Mouse (Mus musculus): Measurements from ENCODE around the gene 4632433K11Rik.
A peak's percentile ranks its signal among the peaks of the same experiment; 100 is the strongest.
"Not testable (repeated sequence)": the region's sequence is repeated elsewhere in the genome, so short reads cannot be mapped to it uniquely, and the experiment has no call there.

4632433K11Rik gene

DNA sequence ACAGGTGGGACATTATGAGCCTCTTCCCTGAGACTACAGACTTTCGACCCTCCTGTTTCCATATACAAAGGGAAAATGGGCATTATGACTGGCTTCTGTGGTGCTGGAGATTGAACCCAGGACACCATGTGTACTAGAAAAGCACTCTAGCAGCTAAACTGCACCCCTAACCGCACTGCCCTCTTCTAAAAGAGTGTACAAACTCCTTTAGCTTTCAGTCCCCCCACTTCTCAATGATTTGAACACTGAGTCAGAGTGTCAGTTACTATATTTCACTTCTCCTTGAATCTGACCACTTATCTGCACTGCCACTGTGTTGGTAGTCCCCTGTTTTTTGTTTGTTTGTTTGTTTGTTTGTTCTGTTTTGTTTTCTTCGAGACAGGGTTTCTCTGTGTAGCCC lies at the start of gene 4632433K11Rik:
Gene 4632433K11Rik, plus strand, starts transcription at position 301 of the 400 bp plus-strand sequence.
- no peak for DNase-seq (ENCODE audit: low read depth, low spot score)

DNA sequence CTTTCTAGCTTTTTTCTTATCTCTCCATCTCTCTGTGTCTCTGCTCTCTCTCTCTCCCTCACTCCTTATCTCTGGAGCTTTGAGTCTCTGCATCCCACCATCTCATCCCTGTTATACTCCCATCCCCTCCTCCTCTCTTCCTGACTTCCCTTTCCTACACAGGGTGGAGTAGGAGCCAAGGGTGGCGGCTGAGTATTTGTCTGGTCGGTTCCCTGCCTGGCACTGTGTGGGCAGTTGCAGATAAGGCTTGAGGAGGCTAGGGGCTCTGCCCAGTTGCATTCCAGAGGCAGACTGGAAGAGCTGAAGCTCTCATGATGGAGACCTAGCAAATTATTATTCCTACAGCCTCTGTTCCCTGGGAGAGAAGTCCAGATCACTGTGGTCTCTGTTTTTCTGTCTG lies 45.7 kb upstream of the 4632433K11Rik start:
- no peak for DNase-seq (ENCODE audit: low read depth, low spot score)

DNA sequence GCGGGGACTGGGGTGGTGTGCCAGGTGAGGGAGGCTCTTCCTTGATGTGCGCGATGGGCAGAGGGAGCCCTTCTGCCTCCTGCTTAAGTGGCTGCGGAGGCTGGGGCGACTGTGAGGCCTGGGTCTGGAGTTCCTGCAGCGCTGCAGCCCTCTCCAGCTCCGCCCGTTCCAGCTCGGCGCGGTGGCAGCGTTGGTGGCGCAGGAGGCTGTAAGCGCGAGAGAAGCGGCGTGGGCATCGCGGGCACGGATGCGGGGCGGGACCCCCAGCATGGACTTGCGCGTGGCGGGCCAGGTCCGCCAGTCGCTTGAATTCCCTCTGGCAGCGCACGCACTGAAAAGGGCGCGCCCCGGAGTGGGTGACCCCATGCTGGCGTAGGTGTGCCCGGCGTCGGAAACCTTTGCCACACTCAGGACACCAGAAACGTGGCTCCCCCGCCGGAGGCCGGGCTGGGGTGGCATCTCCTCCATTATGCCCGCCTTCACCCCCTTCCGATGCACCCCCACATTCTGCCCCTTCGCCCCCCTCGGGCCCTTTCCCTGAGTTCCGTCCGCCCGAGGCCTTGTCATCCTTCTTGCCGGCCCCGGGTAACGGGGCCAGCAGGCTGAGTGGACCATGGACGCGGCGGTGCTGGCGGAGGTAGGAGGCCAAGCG lies 40.4 kb upstream of the 4632433K11Rik start:
- DNase-seq (ENCODE audit: low read depth, low spot score), result no peak

DNA sequence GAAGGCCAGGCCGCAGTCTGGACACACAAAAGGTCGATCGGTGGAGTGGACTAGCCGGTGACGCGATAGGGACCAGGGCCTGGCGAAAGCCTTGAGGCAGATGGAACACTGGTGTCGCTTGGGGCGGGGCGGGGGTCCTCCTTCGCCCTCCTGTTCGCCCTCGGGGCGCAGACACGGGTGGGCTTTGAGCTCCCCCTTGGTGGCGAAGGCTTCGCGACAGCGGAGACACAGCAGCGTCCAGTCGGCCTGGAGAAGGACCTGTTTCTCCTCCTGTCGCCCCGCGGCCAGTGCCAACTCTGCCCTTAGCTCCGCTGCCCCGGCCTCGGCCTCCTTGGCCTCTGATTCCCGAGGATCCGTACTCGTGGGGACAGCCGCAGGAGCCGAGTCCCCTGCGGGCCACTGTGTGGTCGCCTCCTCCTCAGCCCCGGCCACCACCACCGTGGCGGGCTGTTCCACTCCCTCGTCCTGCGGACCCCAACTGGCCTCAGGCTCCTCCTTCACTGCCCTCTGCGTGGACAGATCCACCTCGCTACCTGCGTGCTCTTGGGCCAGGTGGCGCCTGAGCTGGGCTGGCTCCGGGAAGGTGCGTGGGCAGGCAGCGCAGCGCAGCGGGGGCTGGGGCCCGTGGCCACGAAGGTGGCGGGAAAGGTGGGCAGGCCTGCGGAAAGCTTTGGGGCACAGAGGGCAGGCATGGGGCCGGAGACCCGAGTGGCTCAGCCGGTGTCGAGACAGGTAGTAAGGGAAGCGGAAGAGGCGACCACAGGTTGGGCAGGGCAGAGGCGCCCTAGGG lies 39.7 kb upstream of the 4632433K11Rik start:
- DNase-seq (ENCODE audit: low read depth, low spot score), result no peak

DNA sequence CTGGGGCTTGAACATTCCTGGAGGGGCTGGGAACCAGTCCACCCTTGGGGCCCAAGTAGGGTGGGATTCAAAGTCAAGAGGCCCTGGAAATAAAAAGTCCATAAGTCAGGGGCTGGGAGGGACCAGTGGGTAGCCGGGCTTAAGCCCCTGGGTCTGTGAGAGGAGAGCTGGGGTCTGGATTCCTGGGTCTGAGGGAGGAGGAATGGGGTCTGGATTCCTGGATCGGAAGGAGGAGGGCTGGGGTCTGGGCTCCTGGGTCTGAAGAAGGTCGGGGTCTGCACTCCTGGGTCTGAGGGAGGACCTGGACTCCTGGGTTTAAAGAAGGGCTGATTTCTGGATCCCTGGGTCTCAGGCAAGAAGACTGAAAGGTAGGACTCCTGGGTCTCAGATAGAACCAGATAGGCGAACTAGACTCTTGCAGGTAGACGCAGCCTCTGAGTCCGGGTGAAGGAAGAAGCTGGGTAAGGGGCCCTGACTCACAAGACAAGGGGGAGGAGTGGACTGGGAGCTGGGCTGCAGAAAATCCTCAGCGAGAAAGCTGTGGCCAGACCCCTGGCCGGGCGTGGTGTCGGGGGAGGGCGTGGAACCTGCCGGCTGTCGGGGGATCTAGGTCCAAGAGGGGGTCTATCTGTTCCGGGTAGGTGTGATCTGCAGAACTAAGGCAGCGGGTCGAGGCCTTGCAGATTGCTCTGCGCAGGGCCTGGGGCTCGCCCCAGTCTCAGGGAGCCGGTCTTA lies 38.5 kb upstream of the 4632433K11Rik start:
- DNase-seq (ENCODE audit: low read depth, low spot score), result peak; percentile 7

DNA sequence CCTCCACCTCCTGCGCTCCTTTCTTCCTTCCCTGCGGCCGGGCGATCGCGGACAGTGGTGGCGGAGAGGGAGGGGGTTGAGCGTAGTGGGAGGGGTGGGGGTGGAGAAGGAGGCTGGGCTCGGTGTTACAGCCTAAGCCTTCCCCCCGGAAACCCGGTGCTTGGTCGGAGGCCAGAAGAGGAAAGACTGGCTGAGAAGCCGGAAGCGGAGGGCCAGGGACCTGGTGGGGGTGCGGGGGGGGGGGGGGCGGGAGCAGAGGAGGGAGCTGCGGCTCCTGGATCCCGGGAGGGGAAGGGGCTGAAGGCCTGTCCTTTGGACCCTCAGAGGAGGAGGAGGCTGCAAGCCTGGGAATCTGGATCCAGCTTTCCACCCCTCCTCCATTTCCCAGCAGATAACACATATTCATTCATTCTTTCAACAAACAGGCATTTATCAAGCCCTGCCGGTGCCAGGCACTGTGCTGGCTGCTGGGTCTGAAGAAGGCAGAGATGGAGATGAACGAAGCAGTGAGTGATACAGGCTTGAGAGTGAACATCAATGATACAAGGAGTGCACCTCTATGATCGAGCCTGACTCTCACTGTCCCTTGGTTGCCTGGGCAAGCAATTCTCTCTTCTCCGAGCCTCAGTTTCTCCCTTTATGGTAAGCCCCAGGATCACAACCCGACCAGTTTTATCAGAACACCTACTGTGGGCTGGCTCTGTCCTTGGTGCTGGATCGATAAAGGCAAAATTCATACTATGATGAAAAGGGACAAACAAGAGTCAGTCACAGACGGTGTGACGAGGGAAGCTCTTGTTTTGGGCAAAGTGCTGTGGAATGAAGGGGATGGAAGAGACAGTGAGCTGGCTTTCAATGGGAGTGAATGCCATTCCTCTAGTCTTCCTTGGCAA lies 37.7 kb upstream of the 4632433K11Rik start, which contains the start of gene Zfp579:
Gene Zfp579, minus strand, starts transcription at position 156 of the 893 bp plus-strand sequence.
- peak; percentile 95 for DNase-seq (ENCODE audit: low read depth, low spot score)

DNA sequence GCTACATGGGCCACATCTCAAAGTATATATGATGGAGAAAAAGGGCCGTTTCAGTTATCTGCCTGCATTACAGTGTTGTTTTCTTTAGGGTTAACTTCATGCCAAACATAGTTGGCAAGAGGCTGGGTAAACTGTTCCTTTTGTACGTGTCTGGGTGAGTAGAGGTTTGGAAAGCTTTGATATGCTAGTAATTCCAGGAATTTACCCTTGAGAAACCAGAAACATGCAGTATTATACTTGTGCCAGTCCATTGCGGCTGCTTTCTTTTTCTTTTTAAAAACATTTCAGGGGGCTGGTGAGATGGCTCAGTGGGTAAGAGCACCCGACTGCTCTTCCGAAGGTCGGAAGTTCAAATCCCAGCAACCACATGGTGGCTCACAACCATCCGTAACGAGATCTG lies 37.0 kb upstream of the 4632433K11Rik start:
- no peak for DNase-seq (ENCODE audit: low read depth, low spot score)

DNA sequence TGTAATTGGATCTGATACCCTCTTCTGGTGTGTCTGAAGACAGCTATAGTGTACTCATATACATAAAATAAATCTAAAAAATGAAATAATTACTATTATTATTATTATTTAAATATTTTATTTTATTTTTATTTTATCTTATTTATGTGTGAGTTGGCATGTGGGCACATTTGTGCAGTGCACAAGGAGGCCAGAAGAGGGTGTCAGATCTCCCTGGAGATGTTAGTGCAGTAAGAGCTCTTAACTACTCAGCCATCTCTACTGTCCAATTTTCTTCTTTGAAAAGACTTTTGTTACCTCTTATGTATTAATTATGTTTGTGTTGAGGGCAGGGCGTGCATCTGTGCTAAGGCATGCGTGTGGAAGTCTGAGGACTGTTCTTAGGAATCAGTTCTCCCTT lies 34.0 kb upstream of the 4632433K11Rik start:
- no peak for DNase-seq (ENCODE audit: low read depth, low spot score)

DNA sequence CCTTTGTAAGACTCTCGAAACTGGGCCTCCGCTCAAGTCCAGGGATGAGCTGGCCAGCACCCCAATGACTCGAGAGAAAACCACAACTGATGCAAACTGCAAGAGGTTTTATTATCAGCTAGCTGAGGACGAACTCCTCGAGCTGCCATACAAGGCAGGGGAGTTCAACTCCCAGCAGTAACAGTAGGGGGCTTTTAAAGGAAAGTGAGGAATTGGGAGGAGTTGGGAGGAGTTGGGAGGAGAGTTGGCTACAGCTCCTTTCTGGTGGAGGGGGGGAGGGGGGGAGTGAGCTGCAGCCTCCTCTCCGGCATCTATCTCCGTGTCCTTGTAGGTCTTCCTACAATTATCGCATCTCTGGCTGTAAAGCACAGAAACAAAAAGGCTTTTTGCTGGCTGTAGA lies 31.0 kb upstream of the 4632433K11Rik start:
- not testable (repeated sequence) for DNase-seq (ENCODE audit: low read depth, low spot score)

DNA sequence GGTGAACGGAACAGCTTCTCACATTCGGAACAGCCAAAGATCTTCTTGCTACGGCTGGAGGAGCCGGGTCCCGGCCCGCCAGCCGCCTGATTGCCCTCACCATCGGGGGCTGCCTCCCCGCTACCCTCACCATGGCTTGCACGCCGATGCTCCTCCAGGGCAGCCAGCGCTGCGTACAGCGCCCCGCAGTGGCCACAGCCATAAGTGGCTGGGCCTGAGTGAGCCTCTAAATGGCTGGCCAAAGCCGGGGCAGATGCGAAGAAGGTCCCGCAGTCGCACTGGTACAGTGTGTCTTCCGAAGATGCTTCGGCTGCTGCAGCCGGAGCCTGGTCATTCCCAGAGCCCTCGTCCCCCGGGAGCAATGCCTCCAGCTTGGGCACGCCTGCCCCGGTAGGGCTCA lies 25.7 kb upstream of the 4632433K11Rik start:
- DNase-seq (ENCODE audit: low read depth, low spot score), result no peak

DNA sequence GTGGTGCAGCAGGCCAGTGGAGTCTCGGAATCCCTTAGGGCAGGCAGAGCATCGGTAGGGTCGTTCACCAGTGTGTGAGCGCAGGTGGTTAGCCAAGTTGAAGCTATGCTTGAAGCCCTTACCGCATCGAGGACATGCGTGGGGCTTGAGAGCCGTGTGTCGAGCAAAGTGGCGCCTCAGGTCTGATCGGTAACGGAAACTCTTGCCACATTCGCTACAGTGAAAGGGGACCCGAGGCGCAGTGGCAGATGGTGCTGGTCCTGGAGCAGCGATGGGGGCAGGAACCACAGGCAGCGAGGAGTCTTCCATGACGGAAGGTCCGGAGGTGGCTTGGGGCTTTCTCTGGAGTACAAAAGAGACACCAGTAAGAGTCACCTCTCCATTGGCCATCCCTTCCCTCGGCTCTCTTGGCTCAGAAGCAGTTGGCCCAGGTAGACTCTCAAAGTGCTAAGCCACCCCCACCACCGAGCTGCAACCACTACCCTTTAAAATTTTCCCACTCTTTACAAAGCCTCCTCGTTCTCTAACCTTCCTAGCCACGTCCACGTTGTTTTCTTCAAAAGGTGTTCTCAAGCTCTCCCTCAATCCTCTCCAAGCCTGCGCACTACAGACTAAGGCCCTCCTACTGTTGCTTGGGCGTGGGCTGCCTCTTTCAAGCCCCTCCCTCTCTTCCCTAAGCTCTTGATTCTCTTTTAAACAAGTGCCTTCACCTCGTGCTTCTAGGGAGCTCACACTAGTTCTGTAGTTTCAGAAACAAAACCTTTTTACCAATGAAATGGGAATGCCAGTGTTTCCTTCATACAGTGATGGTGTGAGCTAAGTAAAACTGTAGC lies 21.0 kb upstream of the 4632433K11Rik start:
- DNase-seq (ENCODE audit: low read depth, low spot score), result no peak

DNA sequence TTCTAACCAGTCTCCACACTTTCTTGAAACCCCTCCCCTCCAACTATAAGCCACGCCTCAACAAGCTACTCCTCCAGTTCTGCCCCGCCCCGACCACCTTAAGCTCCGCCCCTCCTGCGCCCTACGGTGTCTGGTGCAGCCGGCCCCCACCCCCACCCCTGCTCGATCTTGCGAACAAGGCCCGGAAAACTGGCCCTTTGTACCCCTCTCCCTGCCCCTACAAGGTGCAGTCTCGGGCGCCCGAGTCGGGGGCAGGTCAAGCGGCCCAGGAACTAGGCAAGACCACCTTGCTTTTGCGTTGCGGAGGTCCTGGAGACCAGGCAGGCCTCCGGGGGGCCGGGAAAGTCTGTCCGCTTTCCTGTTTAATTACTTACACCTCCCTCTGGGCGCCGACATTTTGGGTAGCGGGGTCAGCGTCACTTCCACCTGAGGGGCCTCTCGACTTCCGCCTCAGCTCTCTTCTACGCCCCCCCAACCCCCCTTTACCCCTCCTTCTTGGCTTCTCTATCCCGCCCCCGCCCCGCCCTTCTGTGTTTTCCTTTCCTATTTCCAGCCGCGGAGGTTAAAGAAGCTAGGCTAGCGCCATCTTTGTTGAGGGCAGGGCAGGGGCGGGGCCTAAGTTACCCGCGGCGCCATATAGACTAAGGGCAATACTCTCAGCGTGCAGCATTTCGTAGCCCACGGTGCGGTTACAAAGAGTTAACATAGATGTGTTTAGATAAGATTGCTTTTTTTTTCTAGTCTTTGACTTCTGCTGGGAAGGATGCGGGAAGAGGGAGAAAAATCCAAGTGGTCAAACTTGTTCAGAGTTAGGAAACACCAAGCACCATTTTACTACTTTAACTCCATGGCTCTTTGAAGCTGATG lies 19.4 kb upstream of the 4632433K11Rik start, which contains the start of the genes Zfp524 and Fiz1:
Gene Zfp524, plus strand, starts transcription at position 165 of the 867 bp plus-strand sequence.
Gene Fiz1, minus strand, starts transcription at position 447 of the 867 bp plus-strand sequence.
- peak; percentile 98 for DNase-seq (ENCODE audit: low read depth, low spot score)

DNA sequence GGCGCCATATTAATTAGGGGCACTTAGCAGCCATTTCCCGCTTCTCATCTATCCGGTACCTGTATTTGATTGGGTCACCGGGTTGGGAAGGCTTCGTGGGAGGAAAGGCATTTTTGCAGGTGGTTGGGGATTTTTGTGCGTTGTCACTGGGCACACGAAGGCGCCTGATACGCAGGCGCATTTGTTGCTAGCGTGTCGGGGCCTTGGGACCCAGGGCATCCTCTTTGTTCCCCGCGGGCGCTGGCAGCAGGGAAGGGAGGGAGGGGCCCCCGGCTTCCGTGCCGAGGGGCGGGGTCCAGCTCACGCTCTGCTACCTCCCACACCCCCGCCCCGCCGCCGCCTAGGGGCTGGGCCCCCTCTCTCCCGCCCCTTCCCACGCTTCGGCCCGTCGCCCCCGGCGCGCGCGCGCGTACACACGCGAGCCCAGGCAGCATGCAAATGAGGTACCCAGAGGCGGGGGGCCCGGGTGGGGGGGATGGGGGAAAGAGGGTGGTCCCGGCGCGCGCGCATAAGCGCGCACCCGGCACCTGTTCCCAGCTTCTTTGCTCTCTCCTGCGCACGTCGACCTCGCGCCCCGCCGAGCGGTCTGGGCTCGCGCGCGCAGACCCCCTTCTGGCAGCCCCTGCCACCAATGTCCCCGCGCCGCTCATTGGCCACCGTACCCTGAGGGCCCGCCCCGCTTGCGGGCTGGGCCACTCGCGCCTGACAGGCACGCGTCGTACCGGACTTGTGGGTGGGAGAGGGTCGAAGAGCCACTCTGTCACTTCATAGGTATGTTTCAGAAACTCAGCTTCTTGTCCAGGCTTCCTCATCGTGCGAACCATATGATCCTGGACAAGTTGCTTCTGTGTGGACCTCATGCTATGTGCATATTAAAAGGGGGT lies 18.6 kb upstream of the 4632433K11Rik start, which contains the start of gene Gm44973:
Gene Gm44973, plus strand, starts transcription at position 379 of the 884 bp plus-strand sequence.
- peak; percentile 94 for DNase-seq (ENCODE audit: low read depth, low spot score)

DNA sequence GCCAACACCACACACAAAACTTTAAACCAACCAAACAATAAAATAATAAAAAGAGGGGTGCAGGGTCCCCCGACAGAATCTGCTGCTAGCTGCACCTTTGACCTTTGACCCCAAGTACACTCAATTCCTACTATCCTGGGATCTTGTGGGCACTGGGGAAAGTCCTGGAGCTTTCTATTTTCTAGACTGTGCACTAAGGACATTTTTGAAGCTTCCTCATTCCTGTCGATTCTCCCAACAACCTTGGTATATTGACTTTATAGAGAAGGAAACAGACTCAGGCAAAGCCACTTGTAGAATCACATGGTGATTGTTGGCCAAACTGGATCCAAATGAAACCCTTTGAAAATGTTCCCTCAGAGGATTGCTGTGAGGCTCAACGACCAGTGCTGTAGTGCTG lies 17.9 kb upstream of the 4632433K11Rik start:
- DNase-seq (ENCODE audit: low read depth, low spot score), result no peak

DNA sequence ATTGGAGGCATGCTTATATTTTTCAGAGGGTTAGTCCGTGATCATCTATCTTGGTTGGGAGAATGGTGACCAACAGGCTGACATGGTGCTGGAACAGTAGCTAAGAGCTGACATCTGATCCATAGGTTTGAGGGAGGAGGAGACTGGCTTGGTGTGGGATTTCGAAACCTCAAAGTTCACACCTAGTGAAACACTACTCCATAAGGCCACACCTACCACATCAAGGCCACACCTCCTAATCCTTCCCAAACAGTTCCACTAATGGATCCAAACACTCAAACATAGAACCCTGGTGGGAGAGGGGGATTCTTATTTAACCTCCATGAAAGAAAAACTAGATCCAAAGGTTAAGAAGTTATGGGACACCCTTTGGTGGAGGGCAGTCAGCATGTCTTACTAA lies 17.0 kb upstream of the 4632433K11Rik start:
- no peak for DNase-seq (ENCODE audit: low read depth, low spot score)

DNA sequence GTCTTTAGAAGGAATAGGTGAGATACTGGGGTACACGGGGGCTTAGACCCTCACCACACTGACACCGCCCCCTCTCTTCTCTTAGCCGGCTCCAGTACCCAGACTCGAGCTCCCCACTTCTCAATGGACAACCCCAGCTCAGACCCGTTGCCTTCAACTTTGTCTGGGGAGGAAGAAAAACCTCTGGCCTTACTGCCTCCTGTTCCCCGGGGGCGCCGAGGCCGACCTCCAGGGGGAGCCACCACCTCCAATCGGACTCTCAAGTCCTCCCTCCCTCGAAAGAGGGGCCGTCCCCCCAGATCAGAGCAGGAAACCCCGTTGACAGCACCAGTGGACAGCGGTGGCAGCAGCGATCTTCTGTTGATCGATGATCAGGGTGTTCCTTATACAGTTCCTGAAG lies 16.6 kb upstream of the 4632433K11Rik start:
- DNase-seq (ENCODE audit: low read depth, low spot score), result no peak

DNA sequence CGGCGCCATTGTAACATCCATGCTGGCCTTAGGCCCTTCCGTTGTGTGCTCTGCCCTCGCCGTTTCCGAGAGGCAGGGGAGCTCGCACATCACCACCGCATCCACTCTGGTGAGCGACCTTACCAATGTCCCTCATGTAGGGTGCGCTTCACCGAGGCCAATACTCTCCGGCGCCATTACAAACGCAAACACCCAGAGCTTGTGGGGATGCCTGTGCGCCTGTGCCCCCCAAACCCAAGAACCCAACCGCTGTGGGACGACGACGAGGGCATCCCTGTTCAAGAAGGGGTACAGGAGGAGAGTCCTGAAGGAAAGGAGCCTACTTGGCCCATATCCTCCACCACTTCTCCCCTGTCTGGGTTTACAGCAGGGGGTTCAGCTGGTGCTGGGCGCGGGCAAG lies 16.0 kb upstream of the 4632433K11Rik start:
- no peak for DNase-seq (ENCODE audit: low read depth, low spot score)

DNA sequence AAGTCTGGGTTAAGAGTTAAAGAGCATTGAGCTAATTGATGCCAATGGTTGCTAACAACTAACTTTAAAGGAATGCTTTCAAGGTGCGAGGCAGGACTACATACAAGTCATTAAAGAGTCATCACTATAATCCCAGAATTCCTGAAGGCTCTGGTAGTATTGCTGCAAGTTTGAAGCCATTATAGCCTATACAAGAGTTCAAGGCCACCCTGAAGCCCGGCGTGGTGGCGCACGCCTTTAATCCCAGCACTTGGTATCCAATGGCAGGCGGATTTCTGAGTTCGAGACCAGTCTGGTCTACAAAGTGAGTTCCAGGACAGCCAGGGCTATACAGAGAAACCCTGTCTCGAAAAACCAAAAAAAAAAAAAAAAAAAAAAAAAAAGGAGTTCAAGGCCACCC lies 14.3 kb upstream of the 4632433K11Rik start:
- not testable (repeated sequence) for DNase-seq (ENCODE audit: low read depth, low spot score)

All from mesoderm, embryonic 11.5 days (tissue).